In genomic region chr6:37604884-37605269, GRCm38 (mm10) we compare ENCODE assay signal across 27 mouse cellular contexts.
A peak's percentile ranks its signal among the peaks of the same experiment; 100 is the strongest.
DNase-seq lines count a peak whose midpoint lies in the region; ATAC-seq and TF ChIP-seq lines count a peak whose summit lies in the region.
"Had no signal": no experiment of that assay in that cellular context is flagged by ENCODE, and none has a peak within 500 bp of the region (broad histone marks: within the 10 kb centered on the region; RNA-seq: fewer than 3 reads in every experiment).

No protein-coding gene starts in this region.

- 0 out of 2 replicates have a peak, but pooled peaks have one; percentile 0 for TF ChIP-seq EP300 in liver, postnatal 0 days (IDR thresholded peaks at IDR 0.05; ENCODE audit: low read depth)

- H3K4me2 ChIP-seq in liver, postnatal 0 days (ENCODE audit: low read depth, low read length): no peak overlapping the region
- H3K4me2 ChIP-seq in liver, embryonic 12.5 days: no peak overlapping the region
- H3K4me2 ChIP-seq: embryonic facial prominence, embryonic 12.5 days; embryonic facial prominence, embryonic 15.5 days; heart, embryonic 13.5 days; hindbrain, embryonic 14.5 days had no signal

- no peak overlapping the region for H3K9ac ChIP-seq in liver, postnatal 0 days (replicated peaks)
- H3K9ac ChIP-seq in liver, embryonic 12.5 days: no peak overlapping the region
- H3K9ac ChIP-seq: embryonic facial prominence, embryonic 12.5 days; embryonic facial prominence, embryonic 15.5 days; forebrain, postnatal 0 days; heart, embryonic 13.5 days; hindbrain, embryonic 14.5 days had no signal

- ATAC-seq in liver, postnatal 0 days: no peak
- ATAC-seq in liver, embryonic 12.5 days: no peak
- ATAC-seq in hematopoietic stem cell, adult 5-6 weeks (replicated peaks in 1 of 2; ENCODE audit: insufficient read depth in 1 of 2, low FRiP score in 2 of 2, low TSS enrichment in 1 of 2, low read depth in 1 of 2, poor library complexity in 2 of 2, severe bottlenecking in 2 of 2): peak; percentile 47 to 61; a peak in 3 of 4 replicates
- peak; percentile 53; the same call in 1 of the 2 replicates for ATAC-seq in monocyte, adult 5-6 weeks (replicated peaks; ENCODE audit: insufficient number of reproducible peaks, low FRiP score, low TSS enrichment, poor library complexity, severe bottlenecking)
- ATAC-seq in cerebellum, adult (ENCODE audit: insufficient number of reproducible peaks, low FRiP score, low TSS enrichment): no peak
- ATAC-seq: CD4-positive, CD25-positive, alpha-beta regulatory T cell, adult 4 months; forebrain, embryonic 14.5 days; forebrain, postnatal 0 days; Patski had no signal

- H3K36me3 ChIP-seq in liver, postnatal 0 days (replicated peaks; ENCODE audit: insufficient read depth, low read length): no peaks in the 10 kb centered on the region
- H3K36me3 ChIP-seq in liver, embryonic 12.5 days: no peaks in the 10 kb centered on the region
- H3K36me3 ChIP-seq: embryonic facial prominence, embryonic 12.5 days; embryonic facial prominence, embryonic 15.5 days; G1E; heart, embryonic 10.5 days; heart, embryonic 13.5 days; hindbrain, embryonic 10.5 days had no signal

- no peak for TF ChIP-seq CTCF in liver, postnatal 0 days (IDR thresholded peaks at IDR 0.05; ENCODE audit: low read depth)

- no peaks in the 10 kb centered on the region for H3K9me3 ChIP-seq in liver, postnatal 0 days (ENCODE audit: low read length)
- no peaks in the 10 kb centered on the region for H3K9me3 ChIP-seq in liver, embryonic 12.5 days (replicated peaks)
- H3K9me3 ChIP-seq: embryonic facial prominence, embryonic 12.5 days; embryonic facial prominence, embryonic 15.5 days; G1E; heart, embryonic 10.5 days; heart, embryonic 13.5 days; hindbrain, embryonic 10.5 days had no signal

- 0 out of 2 replicates have a peak, but pooled peaks cover 5% of the 10 kb centered on the region for H3K4me1 ChIP-seq in liver, postnatal 0 days (ENCODE audit: insufficient read depth)
- H3K4me1 ChIP-seq in liver, embryonic 12.5 days: peaks cover 17% of the 10 kb centered on the region; the same call in 1 of the 2 replicates
- peaks cover 8% of the 10 kb centered on the region; the same call in 1 of the 2 replicates for H3K4me1 ChIP-seq in brown adipose tissue, adult 24 weeks (ENCODE audit: control insufficient read depth, insufficient read depth, insufficient read length, low read length)
- H3K4me1 ChIP-seq: embryonic facial prominence, embryonic 15.5 days had no signal

- no peak for DNase-seq in liver, postnatal 0 days
- DNase-seq in right cerebral cortex, postnatal 4 days: no peak
- no peak for DNase-seq in urinary bladder, postnatal 14 days (ENCODE audit: low spot score)
- DNase-seq: adrenal gland, postnatal 10 days; cerebellum, adult 18-20 months; cerebellum, adult 9-10 months; cerebellum, postnatal 14 days; forebrain, postnatal 0 days; gastrocnemius, adult 2 months; gastrocnemius, postnatal 14 days; heart, adult 2 months; heart, postnatal 14 days had no signal

- H3K4me3 ChIP-seq in liver, postnatal 0 days (ENCODE audit: low read depth, low read length): no peak overlapping the region
- H3K4me3 ChIP-seq in liver, embryonic 12.5 days: no peak overlapping the region
- H3K4me3 ChIP-seq in brown adipose tissue, adult 24 weeks (ENCODE audit: insufficient read depth, low read depth, low read length): no peak overlapping the region
- H3K4me3 ChIP-seq: embryonic facial prominence, embryonic 12.5 days; embryonic facial prominence, embryonic 15.5 days; gastrocnemius, adult 2 months; heart, adult 2 months; heart, embryonic 10.5 days; heart, embryonic 13.5 days; hindbrain, embryonic 10.5 days had no signal

- H3K27me3 ChIP-seq in liver, postnatal 0 days (ENCODE audit: insufficient read depth, low read length): no peaks in the 10 kb centered on the region
- H3K27me3 ChIP-seq in liver, embryonic 12.5 days (replicated peaks): no peaks in the 10 kb centered on the region
- H3K27me3 ChIP-seq: embryonic facial prominence, embryonic 12.5 days; embryonic facial prominence, embryonic 15.5 days; heart, embryonic 13.5 days; Patski had no signal

- WGBS in liver, postnatal 0 days (ENCODE audit: insufficient replicate concordance): 49% methylated on average over 5 of the region's 5 CpGs
- 40% methylated on average over 5 of the region's 5 CpGs for WGBS in liver, embryonic 12.5 days (ENCODE audit: insufficient replicate concordance)

- no peak overlapping the region for H3K27ac ChIP-seq in liver, postnatal 0 days (ENCODE audit: low read depth)
- no peak overlapping the region for H3K27ac ChIP-seq in liver, embryonic 12.5 days
- H3K27ac ChIP-seq in brown adipose tissue, adult 24 weeks (replicated peaks; ENCODE audit: low read depth, low read length): 0 out of 2 replicates have a peak overlapping the region, but pooled peaks have one; percentile 95
- H3K27ac ChIP-seq: embryonic facial prominence, embryonic 12.5 days; embryonic facial prominence, embryonic 15.5 days; heart, embryonic 10.5 days; heart, embryonic 13.5 days; hindbrain, embryonic 10.5 days; hindbrain, embryonic 14.5 days had no signal

Comparison
In these comparisons a context has a peak if more than half of its experiments do, and no peak if none do; other contexts are left out.
1. ATAC-seq: peak in hematopoietic stem cell, adult 5-6 weeks (2 of 2) and monocyte, adult 5-6 weeks (single experiment); none in liver, postnatal 0 days (single experiment), liver, embryonic 12.5 days (single experiment) and cerebellum, adult (single experiment).